Mouse (Mus musculus) limb, embryonic 14.5 days (tissue): ENCODE measurements at regions not wholly inside any gene's neighbourhood (a gene's known extent, or its start where the extent isn't known, plus 50 kb on each side); places are given as distances from the start of the nearest gene placed in this dataset.

ENCODE experiments used
- ATAC-seq: fragments of 200-750 bp; cut with Nextera tagmentation; 2 replicates; pipeline ENCODE4 v1.8.0; 2017; ENCODE audit warnings: low read depth, moderate number of reproducible peaks, moderate TSS enrichment; ENCODE audit not compliant: low FRiP score
- DNase-seq: peaks from one replicate; pipeline ENCODE4 v3.0.0-alpha.2; 2015; ENCODE audit warnings: low spot score
- H3K27ac ChIP-seq: fragments of 300-500 bp; sonication (generic); replicated peaks from 2 replicates; pipeline ENCODE4 v1.5.1; 2014; ENCODE audit warnings: low read depth, mild to moderate bottlenecking, low read length, moderate library complexity, mixed read lengths
- H3K27me3 ChIP-seq: fragments of 300-500 bp; sonication (generic); 2 replicates; pipeline ENCODE4 v1.6.1; 2014; ENCODE audit warnings: low read length, mixed read lengths; ENCODE audit not compliant: control insufficient read depth, insufficient read depth
- H3K36me3 ChIP-seq: fragments of 300-500 bp; sonication (generic); 2 replicates; pipeline ENCODE4 v1.6.1; 2014; ENCODE audit warnings: mild to moderate bottlenecking, low read length, moderate library complexity, mixed read lengths; ENCODE audit not compliant: control insufficient read depth, insufficient read depth
- H3K4me1 ChIP-seq: fragments of 300-500 bp; sonication (generic); 2 replicates; pipeline ENCODE4 v1.6.1; 2014; ENCODE audit warnings: antibody characterized with exemption, low read length, mixed read lengths; ENCODE audit not compliant: control insufficient read depth, insufficient read depth
- H3K4me2 ChIP-seq: fragments of 300-500 bp; sonication (generic); replicated peaks from 2 replicates; pipeline ENCODE4 v1.6.1; 2014; ENCODE audit warnings: low read depth, mild to moderate bottlenecking, low read length, moderate library complexity; ENCODE audit not compliant: severe bottlenecking
- H3K4me3 ChIP-seq: fragments of 300-500 bp; sonication (generic); replicated peaks from 2 replicates; pipeline ENCODE4 v1.5.1; 2014; ENCODE audit warnings: low read length
- H3K9ac ChIP-seq: fragments of 300-500 bp; sonication (generic); 2 replicates; pipeline ENCODE4 v1.6.1; 2014; ENCODE audit warnings: mild to moderate bottlenecking, low read depth, low read length, moderate library complexity; ENCODE audit not compliant: severe bottlenecking
- H3K9me3 ChIP-seq: fragments of 300-500 bp; sonication (generic); 2 replicates; pipeline ENCODE4 v1.6.1; 2016; ENCODE audit warnings: low read length; ENCODE audit not compliant: control insufficient read depth
- POLR2A ChIP-seq: fragments of 200-500 bp; IDR thresholded peaks from 2 replicates; pipeline ENCODE4 v1.8.0; 2012; ENCODE audit warnings: inconsistent platforms, mild to moderate bottlenecking, moderate library complexity, borderline replicate concordance; ENCODE audit not compliant: insufficient read depth, insufficient read length; ENCODE audit errors: extremely low read depth
- whole genome bisulfite sequencing: fragments of 180-500 bp; shearing (Covaris S2); extraction: QIAGEN DNeasy Blood & Tissue Kit; methylation state at CpG from one replicate; pipeline ENCODE4 v1.1.7; 2014; 5-methylcytosine and 5-hydroxymethylcytosine counted together

GRCm38 (mm10) chr2:94590494-94590893 is 152.6 kb upstream of the Api5 start:
- 77% methylated on average over 6 of the region's 6 CpGs for WGBS
- no peak overlapping the region for H3K4me2 ChIP-seq
- DNase-seq (no peak), ATAC-seq (no peak)
- no peak overlapping the region for H3K9ac ChIP-seq
- H3K9me3 ChIP-seq = no peaks in the 10 kb centered on the region
- no peak overlapping the region for H3K4me3 ChIP-seq
- H3K4me1 ChIP-seq = no peaks in the 10 kb centered on the region
- no peak overlapping the region for H3K27ac ChIP-seq
- TF ChIP-seq POLR2A = no peak
- H3K36me3 ChIP-seq = no peaks in the 10 kb centered on the region
- H3K27me3 ChIP-seq = no peaks in the 10 kb centered on the region

- WGBS = 70% methylated on average over 1 of the region's 1 CpGs
- Histone ChIP-seq H3K4me2 (no peak overlapping the region), H3K27ac (no peak overlapping the region)
Measured at GRCm38 (mm10) chr2:94587255-94587654, 149.3 kb upstream of the Api5 start.

GRCm38 (mm10) chr2:94571646-94572045 is 133.7 kb upstream of the Api5 start:
- TF ChIP-seq POLR2A = no peak
- Histone ChIP-seq H3K27me3 (no peaks in the 10 kb centered on the region), H3K36me3 (no peaks in the 10 kb centered on the region), H3K9me3 (no peaks in the 10 kb centered on the region), H3K27ac (no peak overlapping the region), H3K4me2 (no peak overlapping the region), H3K4me3 (no peak overlapping the region), H3K4me1 (no peaks in the 10 kb centered on the region), H3K9ac (no peak overlapping the region)
- no peak for DNase-seq
- no peak for ATAC-seq
- WGBS = 41% methylated on average over 3 of the region's 3 CpGs

More at GRCm38 (mm10) chr2:94587255-94587654, 149.3 kb upstream of the Api5 start:
- Histone ChIP-seq H3K9me3 (no peaks in the 10 kb centered on the region), H3K4me1 (no peaks in the 10 kb centered on the region), H3K4me3 (no peak overlapping the region), H3K9ac (no peak overlapping the region), H3K36me3 (no peaks in the 10 kb centered on the region), H3K27me3 (no peaks in the 10 kb centered on the region)
- TF ChIP-seq POLR2A = no peak
- DNase-seq (no peak), ATAC-seq (no peak)

- Histone ChIP-seq H3K9ac (no peak overlapping the region), H3K9me3 (no peaks in the 10 kb centered on the region), H3K4me1 (no peaks in the 10 kb centered on the region), H3K4me2 (no peak overlapping the region), H3K4me3 (no peak overlapping the region), H3K36me3 (no peaks in the 10 kb centered on the region), H3K27ac (no peak overlapping the region), H3K27me3 (no peaks in the 10 kb centered on the region)
- no peak for TF ChIP-seq POLR2A
- 82% methylated on average over 3 of the region's 3 CpGs for WGBS
- no peak for DNase-seq
- ATAC-seq = no peak
Measured at GRCm38 (mm10) chr2:94541230-94541905, 103.4 kb upstream of the Api5 start.

GRCm38 (mm10) chr2:94536631-94537030 is 98.7 kb upstream of the Api5 start:
- DNase-seq (no peak), ATAC-seq (no peak)
- Histone ChIP-seq H3K4me2 (no peak overlapping the region), H3K9ac (no peak overlapping the region), H3K4me1 (no peaks in the 10 kb centered on the region), H3K4me3 (no peak overlapping the region), H3K27me3 (no peaks in the 10 kb centered on the region), H3K36me3 (no peaks in the 10 kb centered on the region), H3K9me3 (no peaks in the 10 kb centered on the region), H3K27ac (no peak overlapping the region)
- WGBS = 77% methylated on average over 4 of the region's 4 CpGs
- TF ChIP-seq POLR2A = no peak
